Mouse (Mus musculus): ENCODE results near the gene Anln. TPM values are rescaled to one million over a fixed set of nuclear protein-coding genes. Genes with fewer than 3 reads are reported as not detected.
"Not testable (repeated sequence)": the region's sequence is repeated elsewhere in the genome, so short reads cannot be mapped to it uniquely, and the experiment has no call there.

Gene Anln
- total RNA-seq, 2 experiments from 2014 or later: 4.0 to 5.9 TPM

DNA sequence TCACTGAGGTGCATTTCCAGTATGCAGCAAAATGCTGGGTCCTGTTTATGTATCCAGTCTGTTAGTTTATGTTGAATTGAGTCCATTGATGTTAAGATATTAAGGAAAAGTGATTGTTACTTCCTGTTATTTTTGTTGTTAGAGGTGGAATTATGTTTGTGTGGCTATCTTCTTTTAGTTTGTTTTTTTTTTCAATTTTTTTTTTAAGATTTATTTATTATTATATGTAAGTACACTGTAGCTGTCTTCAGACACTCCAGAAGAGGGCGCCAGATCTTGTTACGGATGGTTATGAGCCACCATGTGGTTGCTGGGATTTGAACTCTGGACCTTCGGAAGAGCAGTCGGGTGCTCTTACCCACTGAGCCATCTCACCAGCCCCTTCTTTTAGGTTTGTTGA, 18.6 kb upstream of the Anln start:
- intact Hi-C loops (cut with DNase I): loop anchor here (5.0 to 10.0 kb wide), 2 partner anchors 180 to 253 kb away; partner anchors contain the start of genes Pigyl and Zfp809
- not testable (repeated sequence) for DNase-seq (ENCODE audit: extremely low spot score in 1 of 2, low spot score in 2 of 2)

DNA sequence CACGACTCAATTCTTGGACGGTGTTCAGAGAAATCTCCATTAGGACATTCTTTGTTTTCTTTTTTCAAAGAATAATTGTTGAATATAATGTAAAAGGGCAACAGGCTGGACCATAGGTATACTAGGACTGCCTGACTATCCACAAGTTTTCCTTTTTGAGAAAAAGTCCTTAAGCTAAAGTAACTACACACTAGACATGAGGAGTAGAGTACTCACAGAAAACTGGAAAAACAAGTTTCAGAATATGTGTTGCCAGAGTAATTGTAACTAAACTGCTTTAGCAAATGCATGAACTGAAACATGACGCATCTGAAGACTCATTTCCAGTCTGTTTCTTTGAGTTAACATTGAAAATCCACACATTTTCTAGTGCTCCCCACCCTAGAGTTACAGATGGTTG, 16.4 kb upstream of the Anln start:
- intact Hi-C loops (cut with DNase I): loop anchor here (5.0 to 10.0 kb wide), 2 partner anchors 178 to 251 kb away; partner anchors contain the start of genes Pigyl and Zfp809
- no peak for DNase-seq (ENCODE audit: extremely low spot score in 1 of 2, low spot score in 2 of 2)

DNA sequence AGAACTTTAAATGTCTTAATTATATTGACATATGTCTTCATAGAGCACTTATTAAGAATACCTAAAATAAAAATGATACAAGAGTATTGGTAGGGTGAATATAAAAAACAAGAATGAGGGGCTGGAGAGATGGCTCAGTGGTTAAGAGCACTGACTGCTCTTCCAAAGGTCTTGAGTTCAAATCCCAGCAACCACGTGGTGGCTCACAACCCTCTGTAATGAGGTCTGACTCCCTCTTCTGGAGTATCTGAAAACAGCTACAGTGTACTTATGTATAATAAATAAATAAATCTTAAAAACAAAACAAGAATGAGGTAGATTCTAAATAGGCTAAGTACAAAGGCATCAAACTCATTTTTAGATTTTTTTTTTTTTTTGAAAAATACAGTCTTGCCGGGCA, 14.5 kb upstream of the Anln start:
- intact Hi-C loops (cut with DNase I): loop anchor here (10.0 kb wide), 1 partner anchor 249 kb away; the partner anchor contains the start of gene Pigyl

DNA sequence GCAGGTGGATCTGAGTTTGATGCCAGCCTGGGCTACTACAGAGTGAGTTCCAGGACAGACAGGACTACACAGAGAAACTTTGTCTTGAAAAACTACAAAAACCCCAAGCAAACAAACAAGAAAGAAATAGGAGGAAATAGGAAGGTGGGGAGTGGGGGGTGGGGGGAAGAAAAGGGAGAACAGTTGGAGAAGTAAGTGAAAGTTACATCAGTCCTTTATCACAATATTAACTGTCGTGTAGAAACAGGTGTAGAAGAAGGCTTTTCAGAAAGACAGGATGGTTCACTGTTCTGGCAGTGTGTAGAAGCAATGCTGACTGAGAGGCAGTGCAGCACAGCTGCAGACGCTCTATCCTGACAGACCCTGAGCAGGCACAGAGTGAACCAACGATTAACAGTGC, 14.0 kb upstream of the Anln start:
- DNase-seq (ENCODE audit: extremely low spot score in 1 of 2, low spot score in 2 of 2): no peak
- intact Hi-C loops (cut with DNase I): loop anchor here (10.0 kb wide), 1 partner anchor 248 kb away; the partner anchor contains the start of gene Pigyl

More for the DNA sequence above, 14.5 kb upstream of the Anln start:
- DNase-seq (ENCODE audit: extremely low spot score in 1 of 2, low spot score in 2 of 2): not testable (repeated sequence)

DNA sequence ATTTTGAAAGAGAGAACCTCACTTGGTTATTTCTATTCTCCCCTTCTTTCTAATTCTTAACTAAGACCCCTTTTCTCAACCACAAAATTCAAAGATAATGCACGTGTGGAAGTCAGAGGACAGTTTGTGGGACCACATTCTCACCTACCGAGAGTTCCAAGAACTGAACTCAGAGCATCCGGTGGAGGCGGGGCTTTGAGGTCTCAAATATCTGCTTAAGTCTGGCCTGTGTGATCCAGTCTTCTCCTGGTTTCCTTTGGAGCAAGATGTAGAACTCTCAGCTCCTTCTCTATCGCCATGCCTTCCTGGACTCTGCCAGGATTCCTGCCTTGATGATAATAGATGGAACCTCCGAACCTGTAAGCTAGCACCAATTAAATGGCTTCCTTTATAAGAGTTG, 13.0 kb upstream of the Anln start:
- intact Hi-C loops (cut with DNase I): loop anchor here (10.0 kb wide), 1 partner anchor 247 kb away; the partner anchor contains the start of gene Pigyl
- no peak for DNase-seq (ENCODE audit: extremely low spot score in 1 of 2, low spot score in 2 of 2)

DNA sequence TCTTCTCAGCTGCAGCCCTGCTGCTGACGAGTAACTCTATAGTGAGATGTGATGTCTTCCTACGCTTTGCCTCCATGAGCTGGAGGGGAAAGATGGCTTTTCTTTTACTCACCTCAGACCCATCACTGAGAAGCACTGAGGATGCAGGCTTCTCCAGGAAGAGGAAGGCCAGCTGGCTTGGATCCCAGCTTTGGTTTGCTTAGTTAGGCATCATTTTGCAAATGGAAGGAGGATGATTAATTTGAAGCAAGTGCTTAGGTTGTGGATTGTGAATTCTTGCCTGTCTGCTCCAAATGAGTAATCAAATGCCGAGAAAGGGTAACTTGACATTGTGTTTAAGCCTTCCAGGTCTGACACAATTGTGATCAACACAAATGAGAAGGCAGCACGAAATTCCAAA, 10.0 kb upstream of the Anln start:
- DNase-seq (ENCODE audit: extremely low spot score in 1 of 2, low spot score in 2 of 2): no peak
- intact Hi-C loops (cut with DNase I): no loop called here

DNA sequence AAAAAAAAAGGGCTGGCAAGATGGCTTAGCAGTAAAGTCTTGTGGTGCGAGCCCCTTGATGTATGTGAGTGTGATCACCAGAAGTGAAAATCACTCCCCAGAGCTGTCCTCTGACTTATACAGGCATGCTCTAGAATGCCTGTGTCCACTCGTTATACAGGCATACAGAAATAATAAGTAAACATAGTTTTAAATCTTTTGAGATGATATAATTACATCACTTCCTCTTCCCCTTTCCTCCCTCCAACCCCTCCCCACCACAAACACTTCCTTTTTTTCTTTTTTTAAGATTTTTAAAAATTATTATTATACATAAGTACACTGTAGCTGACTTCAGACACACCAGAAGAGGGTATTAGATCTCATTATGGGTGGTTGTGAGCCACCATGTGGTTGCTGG, 5.7 kb upstream of the Anln start:
- no peak for DNase-seq (ENCODE audit: extremely low spot score in 1 of 2, low spot score in 2 of 2)
- intact Hi-C loops (cut with DNase I): no loop called here

DNA sequence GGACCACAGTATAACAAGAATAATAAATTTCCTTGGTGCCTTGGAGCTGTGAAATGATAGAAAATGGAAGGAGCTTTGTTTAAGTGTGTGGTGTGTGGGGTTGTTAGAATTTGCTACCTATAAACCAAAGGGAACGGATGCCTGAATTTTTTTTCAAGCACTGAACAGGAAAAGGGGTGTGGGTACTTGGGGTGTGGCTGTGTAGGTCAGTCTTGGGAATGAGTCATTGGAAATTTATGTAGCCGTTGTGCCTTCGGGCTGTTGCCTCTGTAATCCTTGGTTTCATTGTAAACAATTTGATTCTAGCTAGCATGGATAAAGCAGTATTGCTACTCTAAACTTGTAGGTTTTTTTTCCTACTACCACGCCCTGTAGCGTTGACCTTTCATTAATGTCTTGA, 1.4 kb upstream of the Anln start:
- DNase-seq (ENCODE audit: extremely low spot score in 1 of 2, low spot score in 2 of 2): no peak
- intact Hi-C loops (cut with DNase I): no loop called here

DNA sequence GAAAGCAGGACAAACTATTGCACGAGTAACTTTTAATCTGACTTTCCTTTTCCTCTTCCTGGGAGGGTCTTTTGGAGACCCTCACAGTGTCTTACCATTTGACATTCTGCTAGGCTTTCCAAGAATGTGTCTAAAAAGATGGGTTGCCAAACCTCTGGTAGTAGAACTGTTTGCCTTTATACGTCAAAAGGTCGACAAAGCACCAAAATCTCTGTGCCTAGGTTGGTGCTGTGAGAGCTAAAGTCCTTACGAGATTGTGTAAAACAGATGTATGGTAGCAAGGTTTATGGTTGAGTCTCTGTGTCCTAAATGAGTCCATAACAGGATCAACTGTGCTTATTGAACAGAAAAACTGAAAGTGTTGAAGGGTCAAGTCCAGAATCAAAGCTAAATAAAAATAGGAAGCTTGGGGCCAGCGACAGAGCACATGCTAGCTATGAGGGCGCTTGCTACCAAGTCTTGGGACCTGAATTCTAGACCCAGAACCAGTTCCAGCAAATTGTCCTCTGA, 803 bp upstream of the Anln start:
- intact Hi-C loops (cut with DNase I): no loop called here
- no peak for DNase-seq (ENCODE audit: extremely low spot score in 1 of 2, low spot score in 2 of 2)

DNA sequence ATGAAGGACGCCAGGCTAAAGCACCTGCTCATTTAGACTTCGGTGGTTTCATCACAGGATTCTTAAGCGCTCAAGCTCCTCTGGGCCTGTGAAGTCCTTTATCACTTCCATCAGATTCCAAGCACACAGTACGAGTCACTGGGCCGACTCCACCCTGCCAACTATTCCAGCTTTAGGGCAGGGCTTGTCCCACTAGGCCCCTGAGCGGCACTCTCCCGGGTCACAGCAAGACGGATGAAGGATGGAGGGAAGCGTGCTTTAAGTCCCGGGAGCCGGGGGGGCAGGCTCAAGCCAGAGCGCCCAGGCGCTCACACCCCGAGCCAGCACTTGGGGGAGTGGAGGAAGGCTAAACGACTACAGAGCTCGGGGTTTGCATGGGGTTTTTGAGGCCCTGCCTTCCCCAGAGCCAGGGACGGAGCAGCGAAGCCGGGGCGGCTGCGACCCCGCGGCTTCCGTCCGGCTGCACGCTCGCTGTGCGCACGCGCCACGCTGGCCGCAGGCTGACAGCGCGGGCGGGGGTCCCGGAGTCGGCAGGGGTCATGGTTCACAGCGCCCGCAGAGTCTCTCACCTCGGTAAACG, 497 bp downstream of the Anln start:
- DNase-seq (ENCODE audit: extremely low spot score in 1 of 2, low spot score in 2 of 2): peak in 1 of 2 experiments; percentile 34
- intact Hi-C loops (cut with DNase I): no loop called here

DNA sequence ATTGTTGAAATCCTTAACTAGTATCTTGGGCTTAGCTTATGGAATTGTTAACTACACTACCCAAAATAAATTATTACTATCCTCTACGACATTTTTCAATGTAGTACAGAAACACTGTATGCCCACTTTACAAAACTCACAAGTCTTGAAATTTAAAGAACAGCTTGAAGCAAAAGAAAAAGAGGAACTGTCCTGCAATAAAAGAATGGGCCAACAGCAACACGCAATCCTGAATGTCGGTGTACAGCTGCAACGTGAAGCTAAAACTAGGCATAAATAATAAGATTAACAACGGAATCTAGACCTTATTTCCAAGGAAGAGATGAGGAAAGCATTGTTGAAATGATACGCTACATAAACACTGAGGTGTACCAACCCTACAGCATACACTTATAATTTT, 1.1 kb downstream of the Anln start:
- DNase-seq (ENCODE audit: extremely low spot score in 1 of 2, low spot score in 2 of 2): no peak
- intact Hi-C loops (cut with DNase I): no loop called here

DNA sequence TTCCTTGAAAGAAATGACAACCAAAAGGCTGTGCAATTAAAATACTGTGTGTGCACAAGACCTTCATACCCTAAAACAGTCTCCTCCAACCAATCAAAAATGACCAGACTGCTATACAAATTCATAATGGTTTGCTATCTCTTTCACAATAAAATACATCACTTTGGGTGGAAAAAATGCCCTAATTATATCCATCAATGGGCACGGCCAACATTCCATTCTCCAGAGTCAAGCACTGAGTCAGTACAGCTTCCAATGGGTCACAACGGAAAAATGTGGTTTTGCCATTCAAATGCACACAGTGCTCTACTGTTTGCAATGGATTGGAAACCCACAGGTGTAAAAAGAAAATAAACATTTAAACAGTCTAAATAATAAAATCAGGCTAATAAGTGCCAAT, 3.1 kb downstream of the Anln start:
- intact Hi-C loops (cut with DNase I): no loop called here
- no peak for DNase-seq (ENCODE audit: extremely low spot score in 1 of 2, low spot score in 2 of 2)

DNA sequence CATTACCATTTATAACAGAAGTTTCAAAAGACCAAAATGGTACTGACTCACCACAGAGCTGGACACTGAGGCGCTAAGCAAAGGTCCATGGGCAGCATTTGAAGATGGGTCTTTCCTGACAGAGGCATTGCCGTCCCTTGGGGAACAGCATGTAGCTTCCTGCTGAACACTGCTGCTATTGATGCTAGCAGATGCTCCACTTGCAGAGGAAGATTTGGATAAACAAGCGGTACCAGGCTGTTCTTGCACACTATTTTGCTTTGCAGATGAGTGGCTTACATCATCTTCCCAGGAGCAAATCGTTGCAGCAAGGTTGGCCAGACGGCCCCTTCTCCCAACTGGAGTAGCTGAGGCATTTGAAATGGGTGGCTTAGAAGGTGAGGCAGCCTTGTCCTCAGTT, 12.9 kb downstream of the Anln start:
- intact Hi-C loops (cut with DNase I): no loop called here
- DNase-seq (ENCODE audit: extremely low spot score in 1 of 2, low spot score in 2 of 2): no peak

DNA sequence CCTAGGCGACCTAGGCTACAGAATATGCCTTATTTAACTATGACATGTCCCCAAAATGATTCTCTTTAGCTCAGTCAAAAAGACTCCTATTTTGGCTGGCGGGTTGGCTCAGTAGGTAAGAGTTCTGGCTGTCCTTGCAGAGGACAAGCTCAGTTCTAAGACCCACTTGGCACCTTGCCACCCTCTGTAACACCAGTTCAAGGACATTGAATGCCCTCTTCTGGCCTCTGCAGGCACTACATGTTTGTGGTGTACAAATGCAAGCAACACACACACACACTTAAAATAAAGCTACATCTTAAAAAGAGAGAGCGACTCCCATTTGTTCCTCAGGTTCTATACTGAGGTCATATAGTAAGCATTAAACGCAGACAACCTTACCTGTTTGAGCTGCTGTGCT, 16.2 kb downstream of the Anln start:
- intact Hi-C loops (cut with DNase I): no loop called here

DNA sequence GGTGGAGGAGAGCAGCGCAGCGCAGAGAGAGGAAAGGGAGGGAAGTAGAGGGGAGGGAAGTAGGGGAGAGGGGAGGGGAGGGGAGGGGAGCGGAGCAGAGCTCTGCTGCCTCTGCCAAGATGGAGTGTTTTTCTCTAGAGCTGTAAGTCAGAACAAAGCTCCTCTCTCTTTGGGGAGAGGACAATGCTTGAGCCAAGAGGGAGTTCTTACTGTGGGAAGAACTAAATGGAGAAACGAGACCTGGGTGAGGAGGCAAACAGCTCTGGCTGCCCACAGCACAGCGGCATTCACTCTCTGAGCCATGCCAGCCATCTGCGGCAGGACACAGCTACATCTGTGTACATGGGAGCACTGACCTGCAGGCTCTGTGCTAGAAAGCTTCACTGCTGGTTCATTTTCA, 21.0 kb downstream of the Anln start:
- no peak for DNase-seq (ENCODE audit: extremely low spot score in 1 of 2, low spot score in 2 of 2)
- intact Hi-C loops (cut with DNase I): no loop called here

More for the DNA sequence above, 16.2 kb downstream of the Anln start:
- no peak for DNase-seq (ENCODE audit: extremely low spot score in 1 of 2, low spot score in 2 of 2)

DNA sequence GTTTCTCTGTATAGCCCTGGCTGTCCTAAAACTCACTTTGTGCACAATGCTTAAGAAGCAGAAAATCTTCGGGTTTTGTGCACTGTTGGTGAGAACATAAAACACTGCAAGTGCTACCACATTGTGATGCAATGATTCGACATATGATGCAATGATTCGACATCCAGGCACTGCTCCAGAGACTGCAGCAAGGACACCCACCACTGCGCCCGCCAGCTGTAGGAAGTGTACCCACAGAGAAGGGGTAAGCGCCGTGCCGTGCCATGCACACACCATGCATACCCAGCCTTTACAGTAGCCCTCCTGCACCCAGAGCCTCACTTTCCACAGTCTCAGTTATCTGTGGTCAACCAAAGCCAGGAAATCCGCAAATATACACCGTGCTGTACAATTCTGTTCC, 22.4 kb downstream of the Anln start:
- intact Hi-C loops (cut with DNase I): no loop called here
- no peak for DNase-seq (ENCODE audit: extremely low spot score in 1 of 2, low spot score in 2 of 2)

DNA sequence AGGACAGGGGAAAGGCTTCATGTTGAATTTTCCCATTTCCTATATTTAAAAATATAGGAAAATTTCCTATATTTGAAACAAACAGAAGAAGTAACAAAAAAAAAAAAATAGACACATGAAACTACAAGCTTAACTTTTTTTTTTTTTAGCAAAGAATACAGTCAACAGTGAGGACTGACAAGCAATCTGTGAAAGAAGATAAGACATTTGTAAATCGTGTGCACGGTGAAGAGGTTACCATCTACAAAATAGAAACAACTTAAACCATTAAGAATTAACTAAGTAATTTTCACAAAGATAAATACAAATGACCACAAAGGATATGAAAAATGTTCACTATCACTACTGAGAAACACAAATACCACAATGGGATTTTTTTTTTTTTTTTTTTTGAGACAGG, 22.8 kb downstream of the Anln start:
- intact Hi-C loops (cut with DNase I): no loop called here
- no peak for DNase-seq (ENCODE audit: extremely low spot score in 1 of 2, low spot score in 2 of 2)

DNA sequence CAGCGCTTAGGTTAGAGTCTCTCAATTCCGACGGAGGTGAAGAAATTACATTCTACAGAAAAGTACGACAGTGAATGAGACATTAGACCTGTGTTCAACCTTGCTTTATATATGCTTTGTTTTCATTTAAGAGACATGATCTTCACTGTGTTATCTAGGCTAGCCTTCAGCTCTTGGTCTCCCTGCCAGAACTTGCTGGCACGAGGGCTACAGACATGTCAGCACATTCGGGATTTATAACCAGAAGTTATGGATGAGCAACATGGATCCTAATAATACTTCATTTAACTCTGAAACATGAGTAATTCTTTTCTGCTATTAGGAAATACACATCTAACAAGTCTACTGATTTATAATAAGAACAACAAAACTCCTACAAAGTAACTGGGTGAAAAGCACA, 28.1 kb downstream of the Anln start:
- DNase-seq (ENCODE audit: extremely low spot score in 1 of 2, low spot score in 2 of 2): no peak
- intact Hi-C loops (cut with DNase I): no loop called here

DNA sequence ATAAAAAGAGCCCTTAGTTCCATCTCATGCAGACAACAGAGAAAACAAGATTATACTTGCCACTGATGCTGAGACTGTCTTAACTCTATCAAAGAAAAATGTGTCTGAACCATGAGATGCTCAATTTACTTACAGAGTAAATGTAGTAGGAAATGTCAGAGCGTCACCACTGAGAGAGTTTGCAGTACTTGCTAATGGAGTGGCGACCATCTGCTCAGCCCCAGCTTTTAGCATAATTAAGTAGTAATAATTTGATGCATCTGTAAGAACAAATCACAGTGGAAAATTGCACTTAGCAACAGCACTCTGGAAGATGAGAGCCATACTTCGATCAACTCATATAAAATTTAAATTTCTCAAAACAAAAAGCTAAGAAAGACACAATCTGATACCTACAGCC, 33.1 kb downstream of the Anln start:
- no peak for DNase-seq (ENCODE audit: extremely low spot score in 1 of 2, low spot score in 2 of 2)
- intact Hi-C loops (cut with DNase I): no loop called here

DNA sequence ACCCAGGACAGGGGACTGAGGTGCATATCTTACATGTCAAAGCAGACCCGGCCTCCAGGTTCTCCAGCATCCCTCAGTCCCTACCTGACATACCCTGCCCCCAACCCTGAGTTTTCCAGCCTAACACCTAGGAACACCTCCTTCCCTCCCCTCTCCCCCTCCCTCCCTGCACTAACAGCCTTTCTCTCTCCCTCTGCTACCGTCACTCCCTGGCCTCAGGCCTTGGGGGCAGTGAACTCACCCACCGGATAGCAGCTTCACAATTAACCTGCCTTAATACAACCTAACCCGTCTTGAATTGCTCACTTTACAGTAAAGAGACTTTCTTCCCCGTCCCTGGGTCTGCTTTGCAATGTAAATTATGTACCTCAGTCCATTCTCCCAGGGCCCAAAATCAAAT, 35.1 kb downstream of the Anln start:
- no peak for DNase-seq (ENCODE audit: extremely low spot score in 1 of 2, low spot score in 2 of 2)
- intact Hi-C loops (cut with DNase I): no loop called here

DNA sequence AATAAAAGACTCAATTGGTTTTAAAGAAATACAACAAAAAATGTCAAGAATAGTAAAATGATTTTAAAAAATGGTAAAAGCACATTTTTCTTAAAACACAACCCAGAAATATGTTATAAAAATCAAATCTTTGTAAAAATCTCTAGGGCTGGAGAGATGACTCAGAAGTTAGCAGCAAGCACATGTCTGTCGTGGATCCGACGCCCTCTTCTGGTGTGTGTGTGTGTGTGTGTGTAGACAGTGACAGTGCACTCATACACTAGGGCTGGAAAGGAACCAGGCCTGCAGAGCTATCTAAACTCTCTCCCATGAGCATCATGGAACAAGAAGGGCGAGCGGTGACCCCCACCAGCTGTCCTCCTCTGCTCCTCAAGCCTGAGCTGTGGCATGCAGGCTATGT, 35.5 kb downstream of the Anln start:
- intact Hi-C loops (cut with DNase I): no loop called here

More for the DNA sequence above, 35.5 kb downstream of the Anln start:
- no peak for DNase-seq (ENCODE audit: extremely low spot score in 1 of 2, low spot score in 2 of 2)

Data from left cerebral cortex, postnatal 10 days (tissue).